Mouse (Mus musculus) effector memory CD4-positive, alpha-beta T cell, adult 7 months (primary cell): ENCODE measurements around the gene Dmrtb1. TPM values are rescaled to one million over a fixed set of nuclear protein-coding genes. Genes with fewer than 3 reads are reported as not detected.

Source experiments
- polyA plus RNA-seq: library from polyadenylated mRNA; unstranded; fragments of 100-300 nt; shearing (Covaris generic); gene quantifications from one replicate; pipeline ENCODE4 v1.2.1, GENCODE M21; 2017

Gene Dmrtb1
- not detected for polyA plus RNA-seq

GRCm38 (mm10) chr4:107684130-107684529 is at the start of gene Dmrtb1:
TSS of gene Dmrtb1 (minus strand) at chr4:107684230.

Other genes starting within 250 kb of the Dmrtb1 start
- 0.43 TPM for gene Glis1, start 249.6 kb downstream of the Dmrtb1 start, polyA plus RNA-seq
- 7.7 TPM for gene Lrp8, start 118.0 kb upstream of the Dmrtb1 start, polyA plus RNA-seq
- gene Magoh, start 195.5 kb upstream of the Dmrtb1 start, polyA plus RNA-seq, result 160 TPM
- 51.4 TPM for gene 0610037L13Rik, start 205.6 kb upstream of the Dmrtb1 start, polyA plus RNA-seq
- gene Cpt2, start 239.4 kb upstream of the Dmrtb1 start, polyA plus RNA-seq, result 6.2 TPM